Mouse (Mus musculus) inflammation-experienced regulatory T-cells (primary cell): ENCODE results near the gene Fndc11. TPM values are rescaled to one million over a fixed set of nuclear protein-coding genes. Genes with fewer than 3 reads are reported as not detected.

Experiments used
- polyA plus RNA-seq, 2 experiments: library from polyadenylated mRNA; unstranded; fragments of 100-300 nt; shearing (Covaris generic); gene quantifications; one replicate each; pipeline ENCODE4 v1.2.1; 2017

Fndc11 gene
- under 1 TPM in 1 of 2 experiments, not detected in 1; 0.20 TPM for polyA plus RNA-seq

GRCm38 (mm10) chr2:181219538-181220216, at the start of gene Fndc11:
TSS of gene Fndc11 (plus strand) at chr2:181220013.

GRCm38 (mm10) chr2:181187121-181188000, 32.5 kb upstream of the Fndc11 start, which contains the start of gene Ppdpf:
TSS of gene Ppdpf (plus strand) at chr2:181187247.

GRCm38 (mm10) chr2:181202422-181202821, 17.4 kb upstream of the Fndc11 start, which contains the start of gene Ptk6:
TSS of gene Ptk6 (minus strand) at chr2:181202789.

GRCm38 (mm10) chr2:181213021-181213445, 6.8 kb upstream of the Fndc11 start, which contains the start of gene Srms:
TSS of gene Srms (minus strand) at chr2:181213185.

GRCm38 (mm10) chr2:181241602-181242313, 21.9 kb downstream of the Fndc11 start, which contains the start of gene Helz2:
TSS of gene Helz2 (minus strand) at chr2:181242027.

Other genes with a start within 250 kb of the Fndc11 start
- gene Col20a1, start 233.5 kb upstream of the Fndc11 start, polyA plus RNA-seq, result 1 to 10 TPM in 1 of 2 experiments, under 1 TPM in 1; 0.23 to 1.6 TPM
- not detected for gene Chrna4, start 176.5 kb upstream of the Fndc11 start, polyA plus RNA-seq
- under 1 TPM; 0.16 to 0.60 TPM for gene Kcnq2, start 84.7 kb upstream of the Fndc11 start, polyA plus RNA-seq
- 1 to 10 TPM in 1 of 2 experiments, under 1 TPM in 1; 0.07 to 1.2 TPM for gene Eef1a2, start 63.0 kb upstream of the Fndc11 start, polyA plus RNA-seq
- 100 to 1,000 TPM; 247 to 261 TPM for gene Ppdpf, start 32.8 kb upstream of the Fndc11 start, polyA plus RNA-seq
- under 1 TPM; 0.19 to 0.39 TPM for gene Ptk6, start 17.2 kb upstream of the Fndc11 start, polyA plus RNA-seq
- gene Srms, start 6.8 kb upstream of the Fndc11 start, polyA plus RNA-seq, result 1 to 10 TPM in 1 of 2 experiments, not detected in 1; 1.2 TPM
- 10 to 100 TPM; 16.2 to 18.4 TPM for gene Helz2, start 22.0 kb downstream of the Fndc11 start, polyA plus RNA-seq
- 10 to 100 TPM; 22.3 to 23.6 TPM for gene Gmeb2, start 68.0 kb downstream of the Fndc11 start, polyA plus RNA-seq
- gene Stmn3, start 94.5 kb downstream of the Fndc11 start, polyA plus RNA-seq, result under 1 TPM in 1 of 2 experiments, not detected in 1; 0.92 TPM
- 10 to 100 TPM; 48.9 to 77.1 TPM for gene Rtel1, start 99.7 kb downstream of the Fndc11 start, polyA plus RNA-seq
- 100 to 1,000 TPM in 1 of 2 experiments, 10 to 100 TPM in 1; 85.3 to 107 TPM for gene Zgpat, start 144.9 kb downstream of the Fndc11 start, polyA plus RNA-seq
- 100 to 1,000 TPM; 135 to 144 TPM for gene Arfrp1, start 145.4 kb downstream of the Fndc11 start, polyA plus RNA-seq
- gene Lime1, start 160.1 kb downstream of the Fndc11 start, polyA plus RNA-seq, result 100 to 1,000 TPM; 317 TPM
- gene Zbtb46, start 239.4 kb downstream of the Fndc11 start, polyA plus RNA-seq, result 1 to 10 TPM; 2.1 to 2.2 TPM